Mouse (Mus musculus) ovary, postnatal 10 days (tissue): Measurements from ENCODE around the gene Ncam2.

ENCODE experiments used
- DNase-seq: peaks from one replicate; pipeline ENCODE4 v3.0.0; 2022; ENCODE audit warnings: low spot score

Ncam2 gene

GRCm38 (mm10) chr16:81651550-81651949, 451.1 kb downstream of the Ncam2 start:
- no peak for DNase-seq

- DNase-seq = no peak
These were observed 456.1 kb downstream of the Ncam2 start for GRCm38 (mm10) chr16:81656550-81656949.

- no peak for DNase-seq
These were observed 473.4 kb downstream of the Ncam2 start for GRCm38 (mm10) chr16:81673866-81674265.

- DNase-seq = no peak
These were observed 475.0 kb downstream of the Ncam2 start for GRCm38 (mm10) chr16:81675546-81675945.
